Mouse (Mus musculus): Measurements from ENCODE around the gene Ankrd33.

The Ankrd33 gene

GRCm38 (mm10) chr15:101115511-101116110, at the start of gene Ankrd33:
TSS of gene Ankrd33 (plus strand) at chr15:101115755.
- H3K36me3 ChIP-seq (ENCODE audit: control insufficient read depth, insufficient read depth, low read length, poor library complexity, severe bottlenecking): no peaks in the 10 kb centered on the region
- no peak for DNase-seq (ENCODE audit: low read depth, low spot score)
- H3K27me3 ChIP-seq (ENCODE audit: control insufficient read depth, insufficient read depth, low read length, poor library complexity, severe bottlenecking): no peaks in the 10 kb centered on the region

- no peak for DNase-seq (ENCODE audit: low read depth, low spot score)
- no peaks in the 10 kb centered on the region for H3K27me3 ChIP-seq (ENCODE audit: control insufficient read depth, insufficient read depth, low read length, poor library complexity, severe bottlenecking)
- H3K36me3 ChIP-seq (ENCODE audit: control insufficient read depth, insufficient read depth, low read length, poor library complexity, severe bottlenecking): no peaks in the 10 kb centered on the region
Measured at GRCm38 (mm10) chr15:101066364-101066847, 49.1 kb upstream of the Ankrd33 start.

- Histone ChIP-seq H3K27me3 (ENCODE audit: control insufficient read depth, insufficient read depth, low read length, poor library complexity, severe bottlenecking) (no peaks in the 10 kb centered on the region), H3K36me3 (ENCODE audit: control insufficient read depth, insufficient read depth, low read length, poor library complexity, severe bottlenecking) (no peaks in the 10 kb centered on the region)
- DNase-seq (ENCODE audit: low read depth, low spot score): no peak
Measured at GRCm38 (mm10) chr15:101066920-101067696, 48.4 kb upstream of the Ankrd33 start.

- DNase-seq (ENCODE audit: low read depth, low spot score): no peak
- Histone ChIP-seq H3K36me3 (ENCODE audit: control insufficient read depth, insufficient read depth, low read length, poor library complexity, severe bottlenecking) (no peaks in the 10 kb centered on the region), H3K27me3 (ENCODE audit: control insufficient read depth, insufficient read depth, low read length, poor library complexity, severe bottlenecking) (no peaks in the 10 kb centered on the region)
Measured at GRCm38 (mm10) chr15:101068029-101068428, 47.5 kb upstream of the Ankrd33 start.

- DNase-seq (ENCODE audit: low read depth, low spot score): no peak
- Histone ChIP-seq H3K27me3 (ENCODE audit: control insufficient read depth, insufficient read depth, low read length, poor library complexity, severe bottlenecking) (no peaks in the 10 kb centered on the region), H3K36me3 (ENCODE audit: control insufficient read depth, insufficient read depth, low read length, poor library complexity, severe bottlenecking) (no peaks in the 10 kb centered on the region)
Measured at GRCm38 (mm10) chr15:101068671-101069070, 46.9 kb upstream of the Ankrd33 start.

- no peaks in the 10 kb centered on the region for H3K36me3 ChIP-seq (ENCODE audit: control insufficient read depth, insufficient read depth, low read length, poor library complexity, severe bottlenecking)
- no peaks in the 10 kb centered on the region for H3K27me3 ChIP-seq (ENCODE audit: control insufficient read depth, insufficient read depth, low read length, poor library complexity, severe bottlenecking)
- DNase-seq (ENCODE audit: low read depth, low spot score): no peak
Measured at GRCm38 (mm10) chr15:101069641-101070190, 45.8 kb upstream of the Ankrd33 start.

- Histone ChIP-seq H3K27me3 (ENCODE audit: control insufficient read depth, insufficient read depth, low read length, poor library complexity, severe bottlenecking) (no peaks in the 10 kb centered on the region), H3K36me3 (ENCODE audit: control insufficient read depth, insufficient read depth, low read length, poor library complexity, severe bottlenecking) (no peaks in the 10 kb centered on the region)
- no peak for DNase-seq (ENCODE audit: low read depth, low spot score)
Measured at GRCm38 (mm10) chr15:101070762-101071161, 44.8 kb upstream of the Ankrd33 start.

GRCm38 (mm10) chr15:101072736-101073135, 42.8 kb upstream of the Ankrd33 start:
- DNase-seq (ENCODE audit: low read depth, low spot score): no peak
- H3K27me3 ChIP-seq (ENCODE audit: control insufficient read depth, insufficient read depth, low read length, poor library complexity, severe bottlenecking): no peaks in the 10 kb centered on the region
- H3K36me3 ChIP-seq (ENCODE audit: control insufficient read depth, insufficient read depth, low read length, poor library complexity, severe bottlenecking): no peaks in the 10 kb centered on the region

- Histone ChIP-seq H3K27me3 (ENCODE audit: control insufficient read depth, insufficient read depth, low read length, poor library complexity, severe bottlenecking) (no peaks in the 10 kb centered on the region), H3K36me3 (ENCODE audit: control insufficient read depth, insufficient read depth, low read length, poor library complexity, severe bottlenecking) (no peaks in the 10 kb centered on the region)
- DNase-seq (ENCODE audit: low read depth, low spot score): no peak
Measured at GRCm38 (mm10) chr15:101074067-101074466, 41.5 kb upstream of the Ankrd33 start.

GRCm38 (mm10) chr15:101075150-101075549, 40.4 kb upstream of the Ankrd33 start:
- no peak for DNase-seq (ENCODE audit: low read depth, low spot score)
- no peaks in the 10 kb centered on the region for H3K36me3 ChIP-seq (ENCODE audit: control insufficient read depth, insufficient read depth, low read length, poor library complexity, severe bottlenecking)

GRCm38 (mm10) chr15:101075656-101076055, 39.9 kb upstream of the Ankrd33 start:
- DNase-seq (ENCODE audit: low read depth, low spot score): no peak
- Histone ChIP-seq H3K36me3 (ENCODE audit: control insufficient read depth, insufficient read depth, low read length, poor library complexity, severe bottlenecking) (no peaks in the 10 kb centered on the region), H3K27me3 (ENCODE audit: control insufficient read depth, insufficient read depth, low read length, poor library complexity, severe bottlenecking) (no peaks in the 10 kb centered on the region)

More at GRCm38 (mm10) chr15:101075150-101075549, 40.4 kb upstream of the Ankrd33 start:
- H3K27me3 ChIP-seq (ENCODE audit: control insufficient read depth, insufficient read depth, low read length, poor library complexity, severe bottlenecking): no peaks in the 10 kb centered on the region

- no peaks in the 10 kb centered on the region for H3K27me3 ChIP-seq (ENCODE audit: control insufficient read depth, insufficient read depth, low read length, poor library complexity, severe bottlenecking)
- H3K36me3 ChIP-seq (ENCODE audit: control insufficient read depth, insufficient read depth, low read length, poor library complexity, severe bottlenecking): no peaks in the 10 kb centered on the region
- DNase-seq (ENCODE audit: low read depth, low spot score): no peak
Measured at GRCm38 (mm10) chr15:101076071-101077000, 39.2 kb upstream of the Ankrd33 start.

- 0 out of 2 replicates have a peak, but pooled peaks cover 2% of the 10 kb centered on the region for H3K27me3 ChIP-seq (ENCODE audit: control insufficient read depth, insufficient read depth, low read length, poor library complexity, severe bottlenecking)
- no peaks in the 10 kb centered on the region for H3K36me3 ChIP-seq (ENCODE audit: control insufficient read depth, insufficient read depth, low read length, poor library complexity, severe bottlenecking)
- no peak for DNase-seq (ENCODE audit: low read depth, low spot score)
Measured at GRCm38 (mm10) chr15:101077001-101077812, 38.3 kb upstream of the Ankrd33 start.
